9 mouse cellular contexts compared by ENCODE assay signal in genomic region chr16:8459098-8459497, GRCm38 (mm10). TPM values are rescaled to one million over a fixed set of nuclear protein-coding genes. Genes with fewer than 3 reads are reported as not detected.
A peak's percentile ranks its signal among the peaks of the same experiment; 100 is the strongest.
DNase-seq lines count a peak whose midpoint lies in the region; ATAC-seq and TF ChIP-seq lines count a peak whose summit lies in the region.
"Had no signal": no experiment of that assay in that cellular context is flagged by ENCODE, and none has a peak within 500 bp of the region (broad histone marks: within the 10 kb centered on the region; RNA-seq: fewer than 3 reads in every experiment).

No protein-coding gene starts in this region.

- H3K36me3 ChIP-seq in neural tube, embryonic 11.5 days (ENCODE audit: control insufficient read depth, insufficient read depth, low read length), result no peaks in the 10 kb centered on the region
- H3K36me3 ChIP-seq: neural tube, embryonic 12.5 days had no signal

- TF ChIP-seq CTCF in left cerebral cortex, adult 2 months (IDR thresholded peaks at IDR 0.05), result peak; percentile 76

- no peaks in the 10 kb centered on the region for H3K27me3 ChIP-seq in neural tube, embryonic 11.5 days (ENCODE audit: control insufficient read depth, insufficient read depth, low read length)
- H3K27me3 ChIP-seq: neural tube, embryonic 12.5 days had no signal

- no peak for ATAC-seq in neural tube, embryonic 11.5 days (ENCODE audit: insufficient read depth, low FRiP score, low TSS enrichment)

- WGBS in neural tube, embryonic 11.5 days, result 39% methylated on average over 6 of the region's 6 CpGs

- H3K27ac ChIP-seq in left cerebral cortex, adult 2 months, result no peak overlapping the region
- H3K27ac ChIP-seq in neural tube, embryonic 11.5 days (ENCODE audit: low read depth, low read length), result no peak overlapping the region
- H3K27ac ChIP-seq: neural tube, embryonic 12.5 days had no signal

- no peaks in the 10 kb centered on the region for H3K4me1 ChIP-seq in neural tube, embryonic 11.5 days (ENCODE audit: control insufficient read depth, insufficient read depth, low read length)
- H3K4me1 ChIP-seq: neural tube, embryonic 12.5 days had no signal

- intact Hi-C loops in heart, postnatal 10 days (cut with DNase I), result no loop called here
- intact Hi-C loops in left cerebral cortex, adult 2 months (cut with DNase I), result no loop called here

- no peak overlapping the region for H3K4me3 ChIP-seq in left cerebral cortex, adult 2 months
- no peak overlapping the region for H3K4me3 ChIP-seq in neural tube, embryonic 11.5 days (ENCODE audit: low read depth, low read length)
- H3K4me3 ChIP-seq: neural tube, embryonic 12.5 days had no signal

- H3K9me3 ChIP-seq in neural tube, embryonic 11.5 days (ENCODE audit: control insufficient read depth, low read length), result no peaks in the 10 kb centered on the region
- H3K9me3 ChIP-seq: neural tube, embryonic 12.5 days had no signal

- no peak overlapping the region for H3K4me2 ChIP-seq in neural tube, embryonic 11.5 days (ENCODE audit: low read depth)
- H3K4me2 ChIP-seq: neural tube, embryonic 12.5 days had no signal

- DNase-seq in layer of hippocampus, adult 11-12 months (ENCODE audit: low spot score), result peak; percentile 65
- DNase-seq in layer of hippocampus, adult 9-11 months, result no peak
- DNase-seq in Muller cell, postnatal 12 days (ENCODE audit: inconsistent ontology term), result peak; percentile 27
- peak; percentile 88 to 92 for DNase-seq in cerebellum, postnatal 10 days
- DNase-seq in heart, postnatal 10 days, result peak; percentile 45 to 70
- DNase-seq in left cerebral cortex, adult 2 months (ENCODE audit: extremely low spot score in 1 of 2, low spot score in 2 of 2), result peak; percentile 28 to 65
- DNase-seq in neural tube, embryonic 11.5 days (ENCODE audit: low spot score), result peak; percentile 65
- DNase-seq in thymus, postnatal 36 days, result peak; percentile 49 to 61

- no peak overlapping the region for H3K9ac ChIP-seq in neural tube, embryonic 11.5 days (ENCODE audit: low read length)
- H3K9ac ChIP-seq: neural tube, embryonic 12.5 days had no signal

RNA-seq across cellular contexts. Expression of gene Mettl22, which starts 11.5 kb away (rescaled TPM):
- total RNA-seq in heart, postnatal 10 days (2021), result 10 to 100 TPM; 28.2 to 30.0 TPM
- total RNA-seq in left cerebral cortex, adult 2 months (2021), result 10 to 100 TPM; 25.3 to 29.6 TPM
- polyA plus RNA-seq in neural tube, embryonic 11.5 days (2014; fragmentation: Nextera tagmentation; extraction: Ambion mirVana), result 24.4 and 30.0 TPM in 2 replicates

RNA-seq across cellular contexts. Expression of gene Tmem114, which starts 34.2 kb away (rescaled TPM):
- not detected for total RNA-seq in heart, postnatal 10 days (2021)
- 1 to 10 TPM; 1.3 to 2.5 TPM for total RNA-seq in left cerebral cortex, adult 2 months (2021)
- polyA plus RNA-seq in neural tube, embryonic 11.5 days (2014; fragmentation: Nextera tagmentation; extraction: Ambion mirVana), result 0.23 TPM in 1 of 2 replicates, not detected in the other
- polyA plus RNA-seq: neural tube, embryonic 12.5 days had no signal

RNA-seq across cellular contexts. Expression of gene Abat, which starts 54.1 kb away (rescaled TPM):
- 1 to 10 TPM; 4.8 to 6.0 TPM for total RNA-seq in heart, postnatal 10 days (2021)
- 100 to 1,000 TPM; 140 to 156 TPM for total RNA-seq in left cerebral cortex, adult 2 months (2021)
- polyA plus RNA-seq in neural tube, embryonic 11.5 days (2014; fragmentation: Nextera tagmentation; extraction: Ambion mirVana), result 48.8 and 60.3 TPM in 2 replicates

Comparison
In these comparisons a context has a peak if more than half of its experiments do, and no peak if none do; other contexts are left out.
1. RNA of gene Abat, which starts 54.1 kb away (total RNA-seq): 140 to 156 TPM in left cerebral cortex, adult 2 months; 4.8 to 6.0 TPM in heart, postnatal 10 days; every median in the first group is over 10 times any median in the second.